Mouse (Mus musculus): ENCODE measurements around the gene Arhgef11. TPM values are rescaled to one million over a fixed set of nuclear protein-coding genes. Genes with fewer than 3 reads are reported as not detected.

Arhgef11 gene
- polyA plus RNA-seq, 1 experiment from 2014 or later: 17.5 TPM

DNA sequence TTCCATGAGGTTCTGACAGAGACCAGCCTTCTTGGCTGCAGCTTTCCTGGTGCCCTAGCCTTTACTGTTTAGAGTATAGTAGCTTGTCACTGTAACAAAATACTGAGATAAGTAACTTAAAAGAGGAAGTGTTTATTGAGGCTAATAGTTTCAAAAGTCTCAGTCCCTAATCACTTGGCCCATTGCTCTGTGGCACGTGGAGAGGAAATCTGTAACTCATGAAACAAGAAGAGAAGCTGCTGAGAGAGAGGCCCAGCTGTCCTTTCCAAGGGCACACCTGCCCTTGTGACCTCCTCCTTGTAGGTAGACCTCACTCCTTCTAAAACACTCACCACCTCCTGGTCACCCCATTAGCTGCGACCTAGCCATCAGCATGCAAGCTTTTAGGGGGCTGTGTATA is 101.2 kb downstream of the Arhgef11 start:
- Histone ChIP-seq H3K27ac (no peak overlapping the region), H3K9me3 (no peaks in the 10 kb centered on the region), H3K9ac (no peak overlapping the region), H3K36me3 (peaks cover 83% of the 10 kb centered on the region), H3K4me3 (no peak overlapping the region), H3K4me1 (no peaks in the 10 kb centered on the region), H3K4me2 (no peak overlapping the region), H3K27me3 (no peaks in the 10 kb centered on the region)
- WGBS: 97% methylated on average over 2 of the region's 2 CpGs
- no peak for ATAC-seq (ENCODE audit: insufficient number of reproducible peaks, insufficient read depth, low FRiP score, low TSS enrichment, low read depth)

- Histone ChIP-seq H3K36me3 (peaks cover 86% of the 10 kb centered on the region), H3K4me2 (no peak overlapping the region)
- no peak for ATAC-seq (ENCODE audit: insufficient number of reproducible peaks, insufficient read depth, low FRiP score, low TSS enrichment, low read depth)
These were observed 107.2 kb downstream of the Arhgef11 start for GRCm38 (mm10) chr3:87724556-87724955.

GRCm38 (mm10) chr3:87725396-87726160 is 108.2 kb downstream of the Arhgef11 start:
- H3K27ac ChIP-seq: no peak overlapping the region
- H3K9ac ChIP-seq: no peak overlapping the region
- no peak overlapping the region for H3K4me2 ChIP-seq
- H3K36me3 ChIP-seq: peaks cover 94% of the 10 kb centered on the region
- H3K4me3 ChIP-seq: no peak overlapping the region
- no peaks in the 10 kb centered on the region for H3K27me3 ChIP-seq
- no peaks in the 10 kb centered on the region for H3K9me3 ChIP-seq
- ATAC-seq (ENCODE audit: insufficient number of reproducible peaks, insufficient read depth, low FRiP score, low TSS enrichment, low read depth): no peak
- WGBS: 96% methylated on average over 16 of the region's 16 CpGs
- no peaks in the 10 kb centered on the region for H3K4me1 ChIP-seq

More at GRCm38 (mm10) chr3:87724556-87724955, 107.2 kb downstream of the Arhgef11 start:
- Histone ChIP-seq H3K4me3 (no peak overlapping the region), H3K4me1 (no peaks in the 10 kb centered on the region), H3K27ac (no peak overlapping the region), H3K27me3 (no peaks in the 10 kb centered on the region), H3K9me3 (no peaks in the 10 kb centered on the region), H3K9ac (no peak overlapping the region)
- WGBS: 75% methylated on average over 6 of the region's 6 CpGs

DNA sequence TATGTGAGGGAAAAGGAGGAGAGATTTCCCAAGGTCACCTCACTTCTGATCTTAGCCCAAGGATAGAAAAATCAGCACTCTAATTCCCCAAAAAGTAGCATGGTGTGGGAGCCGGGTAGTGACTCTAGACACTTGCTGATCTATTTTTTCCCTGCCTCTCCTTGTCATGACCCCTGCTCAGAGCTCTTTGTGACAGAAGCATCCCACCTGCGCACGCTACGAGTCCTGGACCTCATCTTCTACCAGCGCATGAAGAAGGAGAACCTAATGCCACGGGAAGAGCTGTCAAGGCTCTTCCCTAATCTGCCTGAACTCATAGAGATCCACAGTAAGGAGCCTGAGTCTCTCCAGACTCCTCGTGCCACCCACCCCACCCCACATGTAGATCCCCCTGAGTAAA is 108.8 kb downstream of the Arhgef11 start:
- Histone ChIP-seq H3K4me2 (no peak overlapping the region), H3K27ac (no peak overlapping the region), H3K27me3 (no peaks in the 10 kb centered on the region), H3K4me3 (no peak overlapping the region), H3K4me1 (no peaks in the 10 kb centered on the region), H3K36me3 (peaks cover 93% of the 10 kb centered on the region), H3K9ac (no peak overlapping the region), H3K9me3 (no peaks in the 10 kb centered on the region)
- ATAC-seq (ENCODE audit: insufficient number of reproducible peaks, insufficient read depth, low FRiP score, low TSS enrichment, low read depth): no peak
- 95% methylated on average over 7 of the region's 7 CpGs for WGBS

DNA sequence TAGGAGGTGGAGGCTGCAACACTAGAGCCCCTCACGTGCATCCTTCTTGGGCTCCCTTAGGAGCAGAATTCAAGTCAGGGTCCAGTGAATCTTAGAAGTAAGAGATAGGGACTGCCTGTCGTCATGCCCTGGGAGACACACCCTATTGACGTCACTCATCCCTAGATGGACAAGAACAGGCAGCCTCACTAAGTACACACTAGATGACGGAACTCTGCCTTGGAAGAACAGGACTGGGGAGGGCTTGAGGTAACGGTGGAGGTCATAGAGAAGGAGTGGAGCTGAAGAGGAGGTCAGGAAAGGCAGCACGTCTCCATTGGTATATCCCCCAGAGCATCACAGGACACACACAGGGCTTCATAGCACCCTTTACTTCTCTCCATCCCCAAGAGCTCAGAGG is 111.3 kb downstream of the Arhgef11 start:
- Histone ChIP-seq H3K4me2 (no peak overlapping the region), H3K36me3 (peaks cover 94% of the 10 kb centered on the region), H3K27me3 (no peaks in the 10 kb centered on the region), H3K9me3 (no peaks in the 10 kb centered on the region), H3K4me3 (no peak overlapping the region), H3K27ac (no peak overlapping the region), H3K4me1 (no peaks in the 10 kb centered on the region), H3K9ac (no peak overlapping the region)
- 87% methylated on average over 6 of the region's 6 CpGs for WGBS
- no peak for ATAC-seq (ENCODE audit: insufficient number of reproducible peaks, insufficient read depth, low FRiP score, low TSS enrichment, low read depth)

- no peak for ATAC-seq (ENCODE audit: insufficient number of reproducible peaks, insufficient read depth, low FRiP score, low TSS enrichment, low read depth)
- H3K36me3 ChIP-seq: peaks cover 96% of the 10 kb centered on the region
- H3K27ac ChIP-seq: no peak overlapping the region
- 70% methylated on average over 4 of the region's 4 CpGs for WGBS
- no peaks in the 10 kb centered on the region for H3K27me3 ChIP-seq
- no peak overlapping the region for H3K9ac ChIP-seq
- H3K4me3 ChIP-seq: no peak overlapping the region
- H3K4me1 ChIP-seq: no peaks in the 10 kb centered on the region
- H3K4me2 ChIP-seq: no peak overlapping the region
- no peaks in the 10 kb centered on the region for H3K9me3 ChIP-seq
These were observed 115.7 kb downstream of the Arhgef11 start for GRCm38 (mm10) chr3:87733098-87733497.

- Histone ChIP-seq H3K4me1 (no peaks in the 10 kb centered on the region), H3K27me3 (no peaks in the 10 kb centered on the region), H3K9me3 (no peaks in the 10 kb centered on the region), H3K27ac (no peak overlapping the region), H3K4me2 (no peak overlapping the region), H3K9ac (no peak overlapping the region), H3K4me3 (no peak overlapping the region), H3K36me3 (peaks cover 94% of the 10 kb centered on the region)
- no peak for ATAC-seq (ENCODE audit: insufficient number of reproducible peaks, insufficient read depth, low FRiP score, low TSS enrichment, low read depth)
- 88% methylated on average over 11 of the region's 11 CpGs for WGBS
These were observed 116.8 kb downstream of the Arhgef11 start for GRCm38 (mm10) chr3:87733984-87734761.

DNA sequence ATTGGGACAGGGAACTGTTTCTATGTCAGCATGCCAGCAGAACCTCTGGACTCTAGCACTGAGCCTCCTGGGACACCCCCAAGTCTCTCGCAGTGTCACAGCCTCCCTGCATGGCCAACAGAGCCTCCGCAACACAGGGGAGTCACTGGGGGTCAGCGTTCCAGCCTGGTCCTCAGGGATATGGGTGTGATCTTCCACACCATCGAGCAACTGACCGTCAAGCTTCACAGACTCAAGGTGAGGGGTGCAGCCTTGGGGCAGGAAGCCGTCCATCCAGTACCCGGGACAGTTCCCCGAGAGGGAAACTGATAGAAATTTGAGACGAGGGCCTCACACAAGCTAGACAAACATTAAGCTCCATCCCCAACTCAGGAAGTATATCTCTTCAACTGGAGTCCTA is 118.0 kb downstream of the Arhgef11 start:
- 75% methylated on average over 9 of the region's 9 CpGs for WGBS
- no peak overlapping the region for H3K27ac ChIP-seq

DNA sequence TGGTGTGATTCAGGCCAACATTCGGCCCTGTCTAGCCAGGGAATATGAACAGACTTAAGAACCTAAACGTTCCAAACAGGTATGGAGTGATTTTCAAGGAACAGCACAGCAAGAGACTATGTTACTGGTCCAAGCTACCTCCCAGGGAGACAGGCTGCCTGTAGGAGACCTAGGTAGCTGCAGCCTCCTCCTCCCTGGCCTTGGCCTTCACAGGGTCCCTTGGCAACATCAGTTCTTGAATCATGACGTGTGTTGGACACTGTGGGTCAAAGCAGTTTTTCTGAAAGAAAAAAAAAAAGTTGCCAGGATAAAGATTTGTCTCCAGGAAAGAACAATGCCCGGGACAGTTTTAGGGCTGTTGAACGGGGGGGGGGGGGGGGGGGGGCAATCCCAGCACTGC is 121.5 kb downstream of the Arhgef11 start:
- Histone ChIP-seq H3K27ac (no peak overlapping the region), H3K4me3 (no peak overlapping the region), H3K27me3 (no peaks in the 10 kb centered on the region), H3K4me2 (no peak overlapping the region), H3K36me3 (peaks cover 65% of the 10 kb centered on the region), H3K4me1 (no peaks in the 10 kb centered on the region), H3K9ac (no peak overlapping the region), H3K9me3 (no peaks in the 10 kb centered on the region)
- ATAC-seq (ENCODE audit: insufficient number of reproducible peaks, insufficient read depth, low FRiP score, low TSS enrichment, low read depth): no peak
- WGBS: 88% methylated on average over 5 of the region's 5 CpGs

More for the DNA sequence above, 118.0 kb downstream of the Arhgef11 start:
- Histone ChIP-seq H3K4me1 (no peaks in the 10 kb centered on the region), H3K36me3 (peaks cover 91% of the 10 kb centered on the region), H3K4me2 (no peak overlapping the region), H3K4me3 (no peak overlapping the region), H3K27me3 (no peaks in the 10 kb centered on the region), H3K9me3 (no peaks in the 10 kb centered on the region), H3K9ac (no peak overlapping the region)
- ATAC-seq (ENCODE audit: insufficient number of reproducible peaks, insufficient read depth, low FRiP score, low TSS enrichment, low read depth): no peak

DNA sequence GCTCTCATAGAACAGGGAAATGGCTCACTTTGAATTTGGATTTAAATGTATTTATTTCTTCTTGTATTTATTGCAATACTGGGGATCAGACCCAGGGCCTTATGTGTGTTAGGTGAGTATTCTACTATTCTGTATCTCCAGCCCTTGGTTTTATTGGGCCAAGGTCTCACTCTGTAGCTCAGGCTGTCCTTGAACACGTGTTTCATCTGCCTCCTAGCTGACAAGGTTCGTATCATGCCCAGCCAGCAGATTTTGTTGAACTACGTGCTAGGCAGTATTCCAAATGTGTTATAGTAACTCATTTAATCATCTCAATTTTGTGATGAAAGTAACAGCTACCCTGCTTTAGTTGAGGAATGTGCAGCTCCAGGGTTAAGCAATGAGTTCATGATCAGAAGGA is 124.7 kb downstream of the Arhgef11 start:
- no peak overlapping the region for H3K9ac ChIP-seq
- 79% methylated on average over 3 of the region's 3 CpGs for WGBS
- no peak for ATAC-seq (ENCODE audit: insufficient number of reproducible peaks, insufficient read depth, low FRiP score, low TSS enrichment, low read depth)
- H3K4me1 ChIP-seq: peaks cover 11% of the 10 kb centered on the region
- peaks cover 34% of the 10 kb centered on the region for H3K36me3 ChIP-seq
- no peaks in the 10 kb centered on the region for H3K9me3 ChIP-seq
- H3K27ac ChIP-seq: no peak overlapping the region
- no peak overlapping the region for H3K4me3 ChIP-seq
- no peak overlapping the region for H3K4me2 ChIP-seq
- no peaks in the 10 kb centered on the region for H3K27me3 ChIP-seq

GRCm38 (mm10) chr3:87742735-87743134 is 125.4 kb downstream of the Arhgef11 start:
- H3K27ac ChIP-seq: 0 out of 2 replicates have a peak overlapping the region, but pooled peaks have one; percentile 4
- H3K36me3 ChIP-seq: peaks cover 27% of the 10 kb centered on the region
- WGBS: 84% methylated on average over 16 of the region's 16 CpGs
- no peak overlapping the region for H3K4me3 ChIP-seq
- H3K4me1 ChIP-seq: peaks cover 11% of the 10 kb centered on the region
- H3K27me3 ChIP-seq: no peaks in the 10 kb centered on the region
- no peak overlapping the region for H3K9ac ChIP-seq
- H3K9me3 ChIP-seq: no peaks in the 10 kb centered on the region
- no peak for ATAC-seq (ENCODE audit: insufficient number of reproducible peaks, insufficient read depth, low FRiP score, low TSS enrichment, low read depth)
- H3K4me2 ChIP-seq: no peak overlapping the region

- Histone ChIP-seq H3K27ac (no peak overlapping the region), H3K4me2 (no peak overlapping the region), H3K9ac (no peak overlapping the region), H3K27me3 (no peaks in the 10 kb centered on the region), H3K9me3 (no peaks in the 10 kb centered on the region), H3K4me3 (no peak overlapping the region), H3K36me3 (peaks cover 16% of the 10 kb centered on the region; the same call in 1 of the 2 replicates), H3K4me1 (peaks cover 17% of the 10 kb centered on the region)
- 86% methylated on average over 4 of the region's 4 CpGs for WGBS
- no peak for ATAC-seq (ENCODE audit: insufficient number of reproducible peaks, insufficient read depth, low FRiP score, low TSS enrichment, low read depth)
These were observed 126.6 kb downstream of the Arhgef11 start for GRCm38 (mm10) chr3:87743927-87744326.

All from embryonic facial prominence, embryonic 13.5 days (tissue).